Mouse (Mus musculus): ENCODE data around the gene Popdc2.
"Not testable (repeated sequence)": the region's sequence is repeated elsewhere in the genome, so short reads cannot be mapped to it uniquely, and the experiment has no call there.

Gene Popdc2

DNA sequence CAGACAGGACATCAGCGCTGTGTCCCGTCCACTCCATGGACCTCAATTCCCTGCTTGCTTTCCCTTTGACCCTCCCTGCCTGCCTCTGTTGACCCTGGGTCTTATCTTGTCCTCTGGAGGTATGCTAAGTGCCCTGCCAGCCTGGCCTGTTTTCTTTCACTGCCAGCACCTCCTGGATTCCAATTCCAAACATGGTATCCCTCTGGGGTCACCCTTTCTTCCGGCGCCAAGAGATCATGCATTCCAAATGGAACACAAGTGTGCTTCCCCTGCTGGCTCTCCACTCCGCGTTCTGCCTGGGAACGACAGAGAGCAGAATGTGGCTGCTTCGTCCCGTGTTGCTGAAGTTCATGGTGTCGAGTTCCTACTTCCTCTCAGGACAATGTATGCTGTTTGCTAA, at the start of gene Popdc2:
TSS of gene Popdc2 (plus strand) at position 277 of the 400 bp plus-strand sequence.
- in situ Hi-C loops (cut with MboI, MseI), result no loop called here

DNA sequence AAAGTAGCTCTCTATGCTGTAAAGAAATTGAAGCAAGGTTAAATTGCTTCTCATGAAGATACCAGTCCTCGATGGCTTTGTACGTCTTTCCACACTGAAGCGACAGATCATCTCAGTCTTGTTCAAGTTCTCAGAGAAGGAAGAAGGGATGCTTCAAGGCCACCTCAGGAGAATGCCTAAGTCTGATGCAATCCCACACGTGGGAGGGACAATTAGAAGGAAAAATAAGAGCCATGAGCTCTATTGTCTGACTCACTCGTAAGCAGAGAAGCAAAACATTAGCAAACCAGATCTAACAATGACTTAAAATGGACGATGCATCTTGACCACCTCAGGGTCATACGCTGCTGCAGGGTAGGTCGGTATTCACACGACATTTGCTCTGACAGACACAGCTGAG, 43.5 kb upstream of the Popdc2 start:
- in situ Hi-C loops (cut with MboI, MseI), result no loop called here

DNA sequence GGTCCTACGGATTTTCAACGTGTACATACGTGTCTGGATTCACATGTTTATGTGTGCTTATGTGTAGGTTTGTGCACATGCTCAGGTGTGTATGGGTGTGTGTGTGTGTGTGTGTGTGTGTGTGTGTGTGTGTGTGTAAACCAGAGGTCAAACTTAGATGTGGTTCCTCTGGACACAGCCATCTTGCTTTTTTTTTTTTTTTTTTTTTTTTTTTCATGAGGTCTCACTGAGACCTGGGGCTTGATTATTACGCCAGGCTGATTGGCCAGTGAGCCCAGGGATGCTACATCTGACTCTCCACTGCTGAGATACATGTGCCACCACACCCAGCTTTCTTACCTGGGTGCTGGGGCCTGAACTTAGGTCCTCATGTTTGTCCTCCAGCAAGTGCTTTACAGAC, 42.9 kb upstream of the Popdc2 start:
- in situ Hi-C loops (cut with MboI, MseI), result no loop called here

GRCm38 (mm10) chr16:38321452-38321935, 40.5 kb upstream of the Popdc2 start:
- in situ Hi-C loops (cut with MboI, MseI), result no loop called here

DNA sequence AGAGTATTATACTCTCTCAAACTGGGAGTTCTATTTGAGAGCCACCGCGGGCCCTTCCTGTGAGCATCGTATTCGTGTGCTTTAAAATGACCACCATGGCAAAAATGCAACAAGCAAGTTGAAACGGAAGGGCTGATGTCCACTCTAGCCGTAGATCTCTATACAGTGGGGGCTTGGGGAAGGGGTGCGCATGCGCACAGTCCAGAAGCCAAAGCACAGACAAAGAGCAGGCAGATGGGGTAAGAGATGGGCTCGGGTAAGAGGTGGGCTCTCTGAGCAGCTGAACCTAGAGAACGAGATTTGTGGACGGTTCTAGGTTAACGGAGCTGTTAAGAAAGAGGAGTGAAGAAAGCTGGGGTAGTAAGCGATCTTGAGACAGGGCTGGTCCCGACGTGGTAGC, 37.7 kb upstream of the Popdc2 start:
- in situ Hi-C loops (cut with MboI, MseI), result no loop called here

- in situ Hi-C loops (cut with MboI, MseI), result no loop called here
Observed at GRCm38 (mm10) chr16:38326778-38327397, 35.1 kb upstream of the Popdc2 start.

- in situ Hi-C loops (cut with MboI, MseI), result no loop called here
Observed at GRCm38 (mm10) chr16:38329340-38329739, 32.7 kb upstream of the Popdc2 start.

DNA sequence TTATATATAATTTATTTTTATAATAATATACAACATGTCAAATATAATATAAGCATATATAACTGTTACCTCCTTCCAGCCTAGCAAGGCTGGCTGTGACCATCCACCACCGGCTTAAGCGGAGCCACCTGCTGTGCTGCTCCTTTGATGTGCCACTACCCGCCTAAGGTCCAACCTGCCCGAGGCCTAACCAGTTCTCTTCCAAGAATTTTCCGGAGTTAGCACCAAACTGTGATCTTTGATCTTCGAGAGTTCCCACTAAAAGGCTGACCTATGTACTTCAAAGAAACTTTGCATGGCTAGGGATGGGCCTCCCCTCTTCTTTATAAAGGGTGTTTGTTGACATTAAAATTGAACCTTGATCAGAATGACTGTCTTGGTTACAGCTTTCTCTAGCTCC, 27.6 kb upstream of the Popdc2 start:
- in situ Hi-C loops (cut with MboI, MseI), result no loop called here

DNA sequence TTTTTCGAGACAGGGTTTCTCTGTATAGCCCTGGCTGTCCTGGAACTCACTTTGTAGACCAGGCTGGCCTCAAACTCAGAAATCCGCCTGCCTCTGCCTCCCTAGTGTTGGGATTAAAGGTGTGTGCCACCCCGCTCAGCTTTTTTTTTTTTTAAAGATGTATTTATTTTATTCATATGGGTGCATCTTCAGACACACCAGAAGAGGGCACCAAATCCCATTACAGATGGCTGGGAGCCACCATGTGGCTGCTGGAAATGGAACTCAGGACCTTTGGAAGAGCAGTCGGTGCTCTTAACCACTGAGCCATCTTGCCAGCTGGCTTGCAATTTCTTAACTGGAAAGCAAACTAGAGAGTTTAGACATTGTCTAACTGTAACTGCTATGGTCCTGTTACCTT, 23.9 kb upstream of the Popdc2 start:
- in situ Hi-C loops (cut with MboI, MseI), result not testable (repeated sequence)

DNA sequence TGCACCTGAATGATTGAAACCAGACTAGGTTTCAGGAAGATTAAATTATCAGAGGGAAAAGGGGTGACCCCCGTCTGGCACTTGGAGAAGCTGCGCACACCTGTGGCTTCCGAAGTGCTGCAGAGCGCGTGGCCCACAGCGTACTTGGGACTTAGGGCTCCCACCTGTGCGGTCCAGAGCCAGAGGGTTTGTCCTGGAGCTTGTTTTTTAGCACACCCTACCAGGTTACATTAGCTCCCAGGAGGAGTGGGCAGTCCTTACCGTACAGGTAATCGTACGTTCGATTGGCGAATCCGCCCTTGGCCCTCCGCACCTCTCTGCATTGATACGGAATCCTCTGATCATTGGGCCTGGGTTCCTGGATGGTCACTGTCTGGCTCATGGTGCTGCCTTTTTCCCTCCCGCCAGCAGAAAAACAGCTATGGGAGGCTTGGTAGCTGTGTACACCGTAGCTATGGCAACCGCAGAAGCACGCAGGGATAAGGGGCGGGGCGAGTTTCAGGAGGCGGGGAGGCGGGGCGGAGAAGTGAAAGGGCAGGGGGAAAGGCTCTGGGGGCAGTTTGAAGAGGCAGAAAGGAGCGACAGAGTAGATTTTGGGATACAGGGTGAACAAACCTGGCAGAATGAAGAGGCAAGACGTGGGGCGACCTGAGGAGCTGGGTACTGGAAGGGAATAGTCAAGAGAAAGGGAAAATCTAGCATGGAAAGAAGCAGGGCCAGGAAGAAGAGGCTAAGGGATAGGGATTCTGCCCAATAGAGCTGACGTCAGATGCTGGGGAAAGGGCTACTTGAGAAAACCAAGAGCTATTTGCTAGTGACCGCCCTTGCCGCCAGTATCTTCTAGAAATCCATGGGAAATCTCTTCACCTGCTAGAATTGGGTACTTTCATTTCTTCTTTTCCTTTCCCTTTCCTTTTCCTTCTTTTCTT, 20.3 kb upstream of the Popdc2 start, which contains the start of gene Maats1:
TSS of gene Maats1 (minus strand) at position 748 of the 929 bp plus-strand sequence.
- in situ Hi-C loops (cut with MboI, MseI), result loop anchor here (10.0 kb wide), 1 partner anchor 143 kb away; no protein-coding TSS in a partner anchor

- in situ Hi-C loops (cut with MboI, MseI), result loop anchor here (5.0 to 10.0 kb wide), 2 partner anchors 140 to 367 kb away; partner anchors contain the start of gene Arhgap31
Observed at GRCm38 (mm10) chr16:38344941-38345725, 16.9 kb upstream of the Popdc2 start.

DNA sequence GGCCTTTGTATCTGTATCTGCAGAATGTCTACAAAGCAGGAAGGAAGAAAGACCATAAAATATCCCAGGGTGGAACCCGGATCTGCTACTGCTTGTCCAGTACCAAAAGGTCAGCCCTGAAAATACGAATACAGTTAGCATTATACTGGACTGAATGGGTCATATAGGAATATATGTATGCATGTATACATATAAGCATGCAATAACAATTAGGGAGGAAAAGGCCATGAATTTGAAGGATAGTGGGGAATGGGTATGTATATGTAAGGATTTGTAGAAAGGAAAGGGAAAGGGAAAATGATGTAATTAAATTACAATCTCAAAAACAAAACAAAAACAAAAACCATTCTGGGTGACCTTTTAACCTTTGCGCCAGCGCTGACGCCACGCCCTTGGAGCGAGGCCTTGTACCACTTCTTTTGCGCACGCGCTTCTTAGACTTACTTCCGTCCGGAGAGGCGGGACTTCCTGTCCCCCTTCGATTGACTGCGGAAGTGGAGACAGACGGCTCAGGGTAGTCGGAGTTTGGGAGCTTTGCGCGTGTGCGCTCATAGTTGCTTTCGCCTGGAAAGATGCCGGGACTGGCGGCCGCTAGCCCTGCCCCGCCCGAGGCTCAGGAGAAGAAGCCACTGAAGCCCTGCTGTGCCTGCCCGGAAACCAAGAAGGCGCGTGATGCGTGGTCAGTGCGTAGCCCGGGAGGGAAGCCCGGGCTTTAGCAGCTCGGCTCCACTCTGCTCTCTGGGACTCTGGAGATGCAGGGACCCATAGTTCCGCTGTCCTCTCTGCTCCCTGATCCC, 15.3 kb upstream of the Popdc2 start, which contains the start of the genes Cox17 and Gm21987:
TSS of gene Cox17 (plus strand) at position 463 of the 797 bp plus-strand sequence.
TSS of gene Gm21987 (plus strand) at position 512 of the 797 bp plus-strand sequence.
- in situ Hi-C loops (cut with MboI, MseI), result loop anchor here (5.0 to 10.0 kb wide), 2 partner anchors 138 to 366 kb away; partner anchors contain the start of gene Arhgap31

GRCm38 (mm10) chr16:38347588-38347987, 14.4 kb upstream of the Popdc2 start:
- in situ Hi-C loops (cut with MboI, MseI), result loop anchor here (5.0 to 10.0 kb wide), 2 partner anchors 137 to 365 kb away; partner anchors contain the start of gene Arhgap31

DNA sequence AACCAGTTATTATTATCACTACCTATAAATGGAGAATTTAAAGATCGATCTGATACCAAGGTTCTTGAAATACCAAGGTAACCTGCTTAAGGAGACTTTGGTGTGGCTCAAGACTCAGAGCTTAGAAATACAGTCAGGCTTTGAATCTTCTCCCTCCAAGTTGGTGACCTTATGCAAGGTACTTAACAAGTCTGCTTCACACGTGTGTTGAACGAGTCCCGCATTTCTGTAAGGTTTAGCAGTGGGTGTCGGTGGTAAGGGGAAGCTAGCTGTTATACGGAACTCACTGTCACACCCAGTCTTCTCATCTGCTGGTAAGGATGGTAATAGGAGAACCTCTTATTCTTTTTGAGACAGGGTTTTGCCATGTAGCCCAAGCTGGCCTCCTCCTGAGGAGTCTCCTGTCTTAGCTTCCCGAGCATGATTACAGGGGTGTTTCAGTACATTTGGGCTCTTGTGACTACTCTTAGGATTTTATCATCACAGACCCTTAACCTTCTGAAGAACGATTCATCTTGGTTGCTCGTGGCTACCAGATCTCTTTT, 13.7 kb upstream of the Popdc2 start:
- in situ Hi-C loops (cut with MboI, MseI), result loop anchor here (5.0 to 10.0 kb wide), 2 partner anchors 137 to 364 kb away; partner anchors contain the start of gene Arhgap31

GRCm38 (mm10) chr16:38349881-38350280, 12.1 kb upstream of the Popdc2 start:
- in situ Hi-C loops (cut with MboI, MseI), result loop anchor here (5.0 to 10.0 kb wide), 3 partner anchors 52 to 362 kb away; partner anchors contain the start of gene Arhgap31

GRCm38 (mm10) chr16:38350361-38350855, 11.6 kb upstream of the Popdc2 start:
- in situ Hi-C loops (cut with MboI, MseI), result loop anchor here (5.0 kb wide), 1 partner anchor 52 kb away; no protein-coding TSS in a partner anchor

- in situ Hi-C loops (cut with MboI, MseI), result loop anchor here (5.0 kb wide), 1 partner anchor 51 kb away; no protein-coding TSS in a partner anchor
Observed at GRCm38 (mm10) chr16:38350939-38351338, 11.1 kb upstream of the Popdc2 start.

- in situ Hi-C loops (cut with MboI, MseI), result loop anchor here (5.0 kb wide), 1 partner anchor 50 kb away; no protein-coding TSS in a partner anchor
Observed at GRCm38 (mm10) chr16:38352031-38352430, 10.0 kb upstream of the Popdc2 start.

DNA sequence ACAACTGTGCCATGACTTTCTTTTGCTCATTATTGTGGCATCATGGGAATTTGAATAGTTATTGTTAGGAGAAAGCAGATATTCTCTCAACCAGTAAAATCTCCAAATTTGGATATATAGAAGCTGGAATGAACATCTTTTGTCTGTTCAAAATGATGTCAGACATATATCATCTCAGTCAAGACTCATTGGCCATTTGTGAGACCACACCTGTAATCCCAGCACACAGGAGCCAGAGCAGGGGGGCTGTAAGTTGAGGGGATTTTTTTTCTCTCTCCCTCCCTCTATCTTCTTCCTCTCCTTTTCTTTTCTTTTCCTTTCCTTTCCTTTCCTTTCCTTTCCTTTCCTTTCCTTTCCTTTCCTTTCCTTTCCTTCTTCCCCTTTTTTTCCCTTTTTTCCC, 9.2 kb upstream of the Popdc2 start:
- in situ Hi-C loops (cut with MboI, MseI), result loop anchor here (5.0 kb wide), 1 partner anchor 49 kb away; no protein-coding TSS in a partner anchor

All from regulatory T cell (primary cell).